Mouse (Mus musculus): ENCODE measurements around the gene Eif4enif1.

DNA sequence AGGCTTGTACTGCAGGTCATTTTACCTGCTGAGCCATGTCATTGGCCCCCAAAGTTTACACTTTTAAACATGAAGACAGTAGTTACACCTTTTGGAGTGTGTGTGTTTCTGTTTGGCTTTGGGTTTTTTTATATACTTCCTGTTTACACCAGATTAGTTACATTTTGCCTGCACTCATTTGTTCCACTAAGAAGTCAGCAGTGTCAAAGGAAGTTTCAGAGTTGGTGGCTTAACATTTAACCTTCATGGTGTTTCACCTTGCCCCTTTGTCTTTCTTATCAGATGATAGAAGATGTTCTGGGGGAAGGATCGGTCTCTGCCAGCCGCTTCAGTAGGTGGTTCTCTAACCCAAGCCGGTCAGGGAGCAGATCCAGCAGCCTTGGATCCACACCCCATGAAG lies 24.9 kb downstream of the Eif4enif1 start:
- TF ChIP-seq CTCF (IDR thresholded peaks at IDR 0.05; ENCODE audit: control insufficient read depth, insufficient read depth, insufficient read length) = no peak
- no peak for TF ChIP-seq MYOD1 (IDR thresholded peaks at IDR 0.05; ENCODE audit: control insufficient read depth, insufficient read length, low read depth)
